Mouse (Mus musculus) gonadal fat pad, adult 2 months (tissue): ENCODE results near the gene Zfp280b. TPM values are rescaled to one million over a fixed set of nuclear protein-coding genes. Genes with fewer than 3 reads are reported as not detected.
A peak's percentile ranks its signal among the peaks of the same experiment; 100 is the strongest.
"Not testable (repeated sequence)": the region's sequence is repeated elsewhere in the genome, so short reads cannot be mapped to it uniquely, and the experiment has no call there.

Experiments
- DNase-seq: peaks from one replicate; pipeline ENCODE4 v3.0.0-alpha.2; 2012; ENCODE audit warnings: low read depth
- polyA plus RNA-seq: library from polyadenylated mRNA; depleted of rRNA; stranded (reverse); fragments of >200 nt; gene quantifications from 2 replicates; pipeline ENCODE4 v1.2.3, GENCODE M21; 2012; rRNA removed

Zfp280b gene
- polyA plus RNA-seq, 1 experiment: 4.4 TPM

- DNase-seq: no peak
These were observed 2.0 kb upstream of the Zfp280b start for GRCm38 (mm10) chr10:76030496-76030895.

GRCm38 (mm10) chr10:76031511-76032401, 694 bp upstream of the Zfp280b start:
- no peak for DNase-seq

GRCm38 (mm10) chr10:76033119-76033455, 637 bp downstream of the Zfp280b start:
- DNase-seq: peak; percentile 9

DNA sequence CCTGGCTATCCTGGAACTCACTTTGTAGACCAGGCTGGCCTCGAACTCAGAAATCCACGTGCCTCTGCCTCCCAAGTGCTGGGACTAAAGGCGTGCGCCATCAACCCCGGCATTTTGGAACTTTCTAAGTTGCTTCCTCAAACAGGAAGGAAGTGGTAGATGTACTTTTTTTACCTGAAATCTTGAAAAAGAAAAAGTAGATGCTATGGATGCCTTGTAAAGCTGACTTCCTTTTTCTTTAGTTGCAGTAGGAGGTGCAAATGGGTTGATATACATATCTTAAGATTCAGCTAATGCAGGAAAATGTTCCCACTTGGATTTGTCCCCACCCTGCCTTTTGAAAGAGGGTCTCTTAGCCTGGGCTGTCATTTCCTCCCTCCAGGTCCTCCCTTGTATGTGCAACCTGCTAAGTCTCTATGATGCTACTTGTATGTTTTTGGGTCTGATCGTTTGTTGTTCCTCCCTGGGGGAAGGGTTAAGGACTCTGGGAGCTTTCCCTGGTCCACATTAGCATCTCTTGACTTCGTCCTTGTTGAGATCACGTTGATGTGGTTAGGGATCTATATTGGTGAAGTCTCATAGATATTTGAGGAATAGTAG, 1.7 kb downstream of the Zfp280b start:
- DNase-seq: no peak

GRCm38 (mm10) chr10:76035277-76035676, 2.8 kb downstream of the Zfp280b start:
- DNase-seq: no peak

DNA sequence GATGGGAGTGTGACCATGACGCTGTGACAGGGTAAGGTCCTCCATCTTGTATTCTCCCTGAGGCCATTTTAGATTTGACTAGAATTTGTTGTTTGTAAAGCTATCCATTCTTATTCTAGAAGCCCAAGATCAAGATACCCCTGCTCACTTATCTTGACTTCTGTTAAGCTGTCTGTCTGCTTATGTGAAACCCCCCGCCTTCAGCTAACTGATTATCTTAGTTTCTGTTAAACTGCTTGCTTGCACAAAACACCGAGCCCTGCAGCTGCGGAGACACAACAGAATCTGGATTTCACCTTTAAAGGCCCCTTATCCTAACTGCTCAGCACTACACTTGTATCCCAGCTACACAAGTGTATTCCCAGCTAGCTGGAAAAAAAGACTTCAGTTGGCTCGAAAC, 4.5 kb downstream of the Zfp280b start:
- no peak for DNase-seq

DNA sequence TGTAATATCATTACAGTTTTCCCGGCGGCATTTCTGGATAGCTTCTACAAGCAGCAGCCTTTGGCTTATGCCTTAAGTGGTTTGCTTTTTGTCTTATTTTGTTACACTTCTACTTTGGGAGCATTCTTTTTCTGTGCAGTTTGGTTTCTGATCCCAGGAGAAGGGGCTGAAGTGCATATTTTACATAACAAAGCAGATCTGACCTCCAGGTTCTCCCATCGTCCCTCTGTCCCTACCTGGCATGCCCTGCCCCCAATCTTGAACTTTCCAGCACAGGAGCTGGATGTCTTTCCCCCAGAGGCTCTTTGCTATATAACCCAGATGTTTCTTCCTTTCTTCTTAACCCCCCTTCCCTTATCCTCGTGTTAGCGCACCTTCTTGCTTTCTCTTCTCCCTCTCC, 12.9 kb downstream of the Zfp280b start:
- no peak for DNase-seq

DNA sequence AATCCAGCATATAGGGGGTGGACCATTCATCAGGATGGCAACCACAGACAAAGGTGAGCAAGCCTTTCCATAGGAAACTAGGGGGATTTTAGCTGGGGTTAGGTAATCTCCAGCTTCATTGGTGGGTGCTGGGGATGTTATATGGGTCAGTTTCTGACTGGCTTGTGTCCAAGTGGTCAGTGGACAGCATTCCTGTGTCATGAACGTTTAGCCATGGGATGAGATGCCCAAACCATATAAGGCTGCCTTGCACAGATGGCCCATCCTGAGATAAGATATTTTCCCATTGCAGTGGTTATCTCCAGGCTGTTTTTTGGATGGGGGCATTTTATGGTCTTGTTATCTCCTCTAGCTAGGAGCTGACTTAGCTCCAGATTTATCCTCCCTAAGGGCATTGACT, 14.3 kb downstream of the Zfp280b start:
- DNase-seq: no peak

- no peak for DNase-seq
These were observed 14.9 kb downstream of the Zfp280b start for GRCm38 (mm10) chr10:76047182-76047869.

GRCm38 (mm10) chr10:76048967-76049366, 16.5 kb downstream of the Zfp280b start:
- DNase-seq: no peak

GRCm38 (mm10) chr10:76051860-76052259, 19.4 kb downstream of the Zfp280b start:
- no peak for DNase-seq

DNA sequence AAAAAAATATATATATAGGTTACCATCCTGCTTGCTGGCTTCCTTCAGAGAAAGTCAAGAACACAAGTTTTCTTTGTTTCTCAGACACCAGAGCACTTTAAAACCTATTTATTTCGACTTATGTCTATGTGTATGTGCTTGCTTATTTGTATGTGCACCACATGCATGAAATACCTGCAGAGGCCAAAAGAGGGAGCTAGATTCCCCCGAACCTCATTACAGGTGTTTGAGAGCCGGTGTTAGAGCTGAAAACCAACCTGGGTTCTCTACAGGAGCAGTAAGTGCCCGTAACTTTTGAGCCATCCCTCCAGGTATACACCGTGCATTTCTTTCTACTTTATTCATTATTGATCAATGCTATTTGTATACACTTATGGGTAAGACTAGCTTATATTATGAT, 30.0 kb downstream of the Zfp280b start:
- DNase-seq: no peak

GRCm38 (mm10) chr10:76067674-76068613, 35.5 kb downstream of the Zfp280b start:
- no peak for DNase-seq

DNA sequence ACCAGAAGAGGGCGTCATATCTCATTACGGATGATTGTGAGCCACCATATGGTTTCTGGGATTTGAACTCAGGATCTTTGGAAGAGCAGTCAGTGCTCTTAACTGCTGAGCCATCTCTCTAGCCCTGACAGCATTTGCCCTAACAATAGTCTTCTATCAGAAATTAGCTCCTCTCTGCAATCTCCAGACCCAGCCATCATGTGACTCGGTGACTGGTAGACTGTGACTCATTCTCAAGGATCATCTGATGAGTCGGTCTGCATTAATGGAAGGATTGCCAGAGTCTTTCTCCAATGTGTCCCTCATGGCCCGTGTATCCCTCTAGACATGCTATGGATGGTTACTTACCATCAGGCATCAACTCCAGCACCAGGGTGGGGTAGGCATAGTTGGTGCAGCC, 39.6 kb downstream of the Zfp280b start:
- DNase-seq: not testable (repeated sequence)

DNA sequence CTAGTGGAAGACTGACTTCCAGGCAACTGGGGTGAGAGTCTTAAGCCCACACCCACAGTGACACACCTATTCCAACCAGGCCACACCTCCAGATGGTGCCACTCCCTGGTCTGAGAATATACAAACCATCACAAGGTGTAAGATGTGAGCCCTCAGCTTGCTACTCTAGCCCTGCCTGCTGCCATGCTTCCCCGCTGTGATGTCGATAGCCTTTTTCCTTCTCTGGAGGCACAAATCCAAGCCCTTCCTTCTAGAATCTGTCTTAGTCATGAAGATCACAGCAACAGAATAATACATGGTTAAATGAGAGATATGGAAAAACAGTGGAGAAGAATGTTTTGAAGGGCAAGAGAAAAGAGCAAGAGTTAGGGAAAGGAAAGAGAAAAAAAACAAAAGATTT, 44.6 kb downstream of the Zfp280b start:
- not testable (repeated sequence) for DNase-seq

Other genes with a start within 250 kb of the Zfp280b start
- gene Gstt1, start 234.1 kb upstream of the Zfp280b start, polyA plus RNA-seq: 143 and 149 TPM in 2 replicates
- 1.0 and 2.6 TPM in 2 replicates for gene Gstt4, start 210.1 kb upstream of the Zfp280b start, polyA plus RNA-seq
- 140 and 162 TPM in 2 replicates for gene Gstt2, start 195.2 kb upstream of the Zfp280b start, polyA plus RNA-seq
- gene Mif, start 172.4 kb upstream of the Zfp280b start, polyA plus RNA-seq: 670 and 829 TPM in 2 replicates
- 186 and 253 TPM in 2 replicates for gene Derl3, start 139.2 kb upstream of the Zfp280b start, polyA plus RNA-seq
- gene Smarcb1, start 111.0 kb upstream of the Zfp280b start, polyA plus RNA-seq: 37.1 and 46.1 TPM in 2 replicates
- 138 and 191 TPM in 2 replicates for gene Chchd10, start 99.5 kb upstream of the Zfp280b start, polyA plus RNA-seq
- gene Mmp11, start 96.2 kb upstream of the Zfp280b start, polyA plus RNA-seq: 15.5 and 16.6 TPM in 2 replicates
- gene Gm867, start 92.0 kb upstream of the Zfp280b start, polyA plus RNA-seq: 1.0 and 1.4 TPM in 2 replicates
- 0.24 and 0.55 TPM in 2 replicates for gene Vpreb3, start 89.6 kb upstream of the Zfp280b start, polyA plus RNA-seq
- gene Gm5134, start 78.1 kb upstream of the Zfp280b start, polyA plus RNA-seq: 0.07 and 0.13 TPM in 2 replicates
- not detected in 2 replicates for gene Slc5a4b, start 78.3 kb downstream of the Zfp280b start, polyA plus RNA-seq
- not detected in 2 replicates for gene Slc5a4a, start 114.8 kb downstream of the Zfp280b start, polyA plus RNA-seq
- 49.0 and 49.7 TPM in 2 replicates for gene Prmt2, start 205.2 kb downstream of the Zfp280b start, polyA plus RNA-seq
- gene S100b, start 221.2 kb downstream of the Zfp280b start, polyA plus RNA-seq: 6.1 and 6.8 TPM in 2 replicates